Mouse (Mus musculus) liver, adult 2 months (tissue): ENCODE data around the gene Cycs. TPM values are rescaled to one million over a fixed set of nuclear protein-coding genes. Genes with fewer than 3 reads are reported as not detected.

ENCODE experiments used
- DNase-seq: peaks from one replicate; pipeline ENCODE4 v3.0.0-alpha.2; 2011; ENCODE audit warnings: low read depth, low spot score; ENCODE audit errors: extremely low read depth
- H3K27ac ChIP-seq: fragments of 200-500 bp; replicated peaks from 2 replicates; pipeline ENCODE4 v1.5.1; 2012; ENCODE audit warnings: low read depth, mild to moderate bottlenecking, control low read depth, inconsistent platforms, low read length; ENCODE audit not compliant: insufficient read depth
- H3K27me3 ChIP-seq: fragments of 200-500 bp; 2 replicates; pipeline ENCODE4 v1.6.1; 2012; ENCODE audit warnings: mild to moderate bottlenecking, moderate library complexity, low read length, inconsistent platforms; ENCODE audit not compliant: control insufficient read depth, insufficient read depth
- H3K36me3 ChIP-seq: fragments of 200-500 bp; 2 replicates; pipeline ENCODE4 v1.6.1; 2012; ENCODE audit warnings: low read length, inconsistent platforms; ENCODE audit not compliant: control insufficient read depth, insufficient read depth
- H3K4me1 ChIP-seq: fragments of 200-500 bp; 2 replicates; pipeline ENCODE4 v1.6.1; 2011; ENCODE audit warnings: low read length; ENCODE audit not compliant: control insufficient read depth, insufficient read depth
- H3K4me3 ChIP-seq: fragments of 200-500 bp; 2 replicates; pipeline ENCODE4 v1.5.1; 2011; ENCODE audit warnings: low read depth, mild to moderate bottlenecking, control low read depth, low read length, moderate library complexity; ENCODE audit not compliant: insufficient read depth
- H3K79me2 ChIP-seq: fragments of 200-500 bp; 2 replicates; pipeline ENCODE4 v1.6.1; 2012; ENCODE audit warnings: inconsistent platforms, mild to moderate bottlenecking, low read length, moderate library complexity; ENCODE audit not compliant: control insufficient read depth, insufficient read depth
- H3K9ac ChIP-seq: fragments of 200-500 bp; 2 replicates; pipeline ENCODE4 v1.6.1; 2012; ENCODE audit warnings: low read depth, mild to moderate bottlenecking, control low read depth, inconsistent platforms, low read length
- CTCF ChIP-seq: fragments of 200-500 bp; IDR thresholded peaks from 2 replicates; pipeline ENCODE4 v1.5.1; 2011; ENCODE audit warnings: low read depth, low read length, control low read depth
- POLR2A ChIP-seq: fragments of 200-500 bp; IDR thresholded peaks from 2 replicates; pipeline ENCODE4 v1.6.1; 2011; ENCODE audit warnings: low read length, control low read depth; ENCODE audit not compliant: insufficient read depth; ENCODE audit errors: extremely low read depth
- WGBS: fragments of 180-500 bp; shearing (Covaris S2); methylation state at CpG from one replicate; pipeline ENCODE4 v1.1.7; 2018; 5-methylcytosine and 5-hydroxymethylcytosine counted together
- polyA plus RNA-seq: library from polyadenylated mRNA; depleted of rRNA; stranded (reverse); fragments of >200 nt; gene quantifications from 2 replicates; pipeline ENCODE4 v1.2.3, GENCODE M21; 2012
- total RNA-seq: library from RNA; depleted of rRNA; stranded (reverse); fragments of >200 nt; gene quantifications from 2 replicates; pipeline ENCODE4 v1.2.3, GENCODE M21; 2014

Gene Cycs
- total and polyA plus RNA-seq, 2 experiments = 2.9 to 52.9 TPM

DNA sequence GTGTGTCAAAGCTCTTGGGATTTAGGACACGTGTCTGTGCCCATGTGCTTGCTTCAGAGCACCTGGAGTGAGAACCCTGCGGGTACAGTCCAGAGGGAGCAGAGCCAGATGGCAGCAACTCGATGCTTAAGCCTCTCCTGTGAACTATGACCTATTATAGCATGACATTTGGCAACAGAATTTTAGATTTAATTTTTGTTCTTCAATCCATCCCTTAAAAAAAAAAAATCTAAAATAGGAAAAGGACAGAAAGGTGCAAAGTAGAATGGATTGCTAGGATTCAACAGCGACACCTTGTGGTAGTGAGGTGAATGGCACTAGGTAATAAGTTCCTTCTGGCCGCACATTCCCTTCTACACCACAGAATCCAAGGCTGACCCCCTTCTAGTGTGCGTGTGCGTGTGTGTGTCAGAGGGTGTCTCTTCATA lies 39.7 kb downstream of the Cycs start:
- no peaks in the 10 kb centered on the region for H3K27me3 ChIP-seq
- H3K36me3 ChIP-seq = no peaks in the 10 kb centered on the region
- peak; percentile 68 for TF ChIP-seq CTCF
- TF ChIP-seq POLR2A = no peak
- no peak overlapping the region for H3K9ac ChIP-seq
- 15% methylated on average over 7 of the region's 7 CpGs for WGBS
- H3K27ac ChIP-seq = no peak overlapping the region
- no peaks in the 10 kb centered on the region for H3K4me1 ChIP-seq
- H3K4me3 ChIP-seq = no peak overlapping the region
- H3K79me2 ChIP-seq = no peaks in the 10 kb centered on the region
- DNase-seq = peak; percentile 83

GRCm38 (mm10) chr6:50525846-50526245 lies 40.5 kb downstream of the Cycs start:
- TF ChIP-seq CTCF (no peak), POLR2A (no peak)
- no peak overlapping the region for H3K4me3 ChIP-seq
- no peak overlapping the region for H3K27ac ChIP-seq
- H3K4me1 ChIP-seq = no peaks in the 10 kb centered on the region
- no peak overlapping the region for H3K9ac ChIP-seq
- DNase-seq = no peak
- no peaks in the 10 kb centered on the region for H3K27me3 ChIP-seq
- WGBS = 93% methylated on average over 8 of the region's 8 CpGs
- no peaks in the 10 kb centered on the region for H3K36me3 ChIP-seq
- H3K79me2 ChIP-seq = no peaks in the 10 kb centered on the region

- Histone ChIP-seq H3K4me1 (no peaks in the 10 kb centered on the region), H3K9ac (no peak overlapping the region), H3K4me3 (no peak overlapping the region), H3K79me2 (no peaks in the 10 kb centered on the region), H3K27me3 (no peaks in the 10 kb centered on the region), H3K27ac (no peak overlapping the region), H3K36me3 (no peaks in the 10 kb centered on the region)
- DNase-seq = no peak
- 90% methylated on average over 10 of the region's 10 CpGs for WGBS
- TF ChIP-seq CTCF = no peak
- no peak for TF ChIP-seq POLR2A
Observed at GRCm38 (mm10) chr6:50524261-50524896, 42.0 kb downstream of the Cycs start.

GRCm38 (mm10) chr6:50522772-50523171 lies 43.6 kb downstream of the Cycs start:
- Histone ChIP-seq H3K4me3 (no peak overlapping the region), H3K27ac (no peak overlapping the region), H3K79me2 (no peaks in the 10 kb centered on the region), H3K27me3 (no peaks in the 10 kb centered on the region), H3K9ac (no peak overlapping the region), H3K36me3 (no peaks in the 10 kb centered on the region), H3K4me1 (no peaks in the 10 kb centered on the region)
- TF ChIP-seq POLR2A (no peak), CTCF (no peak)
- no peak for DNase-seq
- 95% methylated on average over 7 of the region's 7 CpGs for WGBS

DNA sequence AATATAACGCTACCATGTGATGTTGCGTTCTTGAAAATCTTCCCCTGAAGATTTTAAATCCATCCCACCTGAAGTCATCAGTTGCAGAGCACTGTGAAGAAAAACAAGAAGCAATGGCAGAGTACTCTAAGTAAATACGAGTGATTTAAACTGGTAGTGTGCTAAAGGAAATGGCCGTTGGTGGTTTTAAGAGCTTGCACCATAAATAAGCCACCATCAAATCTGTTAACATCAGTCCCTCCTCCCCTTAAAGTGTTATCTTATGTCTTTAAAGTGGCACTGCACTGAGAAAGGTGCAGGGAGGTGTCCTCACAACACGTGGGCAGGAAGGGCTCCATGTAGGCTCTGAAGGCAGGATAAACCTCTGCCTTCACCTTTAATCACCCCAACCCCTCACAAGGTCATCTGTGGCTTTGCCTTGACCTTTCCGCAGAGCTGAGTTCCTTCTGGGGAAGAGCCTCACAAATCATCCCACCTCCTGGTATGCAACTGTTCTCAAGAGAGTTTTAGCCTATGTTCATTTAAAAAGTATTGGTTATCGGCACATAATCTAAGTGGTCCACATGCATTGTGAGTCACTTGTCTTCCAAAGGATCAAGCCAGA lies 44.7 kb downstream of the Cycs start:
- WGBS = 76% methylated on average over 7 of the region's 7 CpGs
- TF ChIP-seq POLR2A (no peak), CTCF (no peak)
- H3K9ac ChIP-seq = no peak overlapping the region
- no peaks in the 10 kb centered on the region for H3K27me3 ChIP-seq
- H3K79me2 ChIP-seq = no peaks in the 10 kb centered on the region
- no peak for DNase-seq
- H3K4me3 ChIP-seq = no peak overlapping the region
- H3K36me3 ChIP-seq = no peaks in the 10 kb centered on the region
- no peak overlapping the region for H3K27ac ChIP-seq
- H3K4me1 ChIP-seq = no peaks in the 10 kb centered on the region

DNA sequence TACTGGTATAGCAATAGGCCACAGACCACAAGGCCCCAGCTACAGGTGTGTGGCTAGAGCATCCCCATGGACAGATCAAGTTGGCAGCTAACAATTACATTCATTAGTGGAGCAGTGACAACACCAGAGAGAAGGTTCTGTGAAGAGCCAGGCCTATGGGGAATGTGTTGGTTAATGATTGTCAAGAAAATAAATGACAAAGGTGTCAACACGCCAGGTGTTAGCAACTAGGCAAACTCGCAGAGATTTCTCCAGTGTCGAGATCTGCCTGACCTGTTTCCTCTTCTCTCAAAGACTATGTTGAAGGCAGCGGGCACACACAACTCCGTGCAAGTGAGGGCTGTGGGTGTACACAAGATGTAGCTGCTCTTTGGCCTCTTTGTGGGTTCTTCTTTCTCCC lies 46.2 kb downstream of the Cycs start:
- Histone ChIP-seq H3K9ac (no peak overlapping the region), H3K79me2 (no peaks in the 10 kb centered on the region), H3K4me3 (no peak overlapping the region), H3K4me1 (no peaks in the 10 kb centered on the region), H3K27ac (no peak overlapping the region), H3K27me3 (no peaks in the 10 kb centered on the region), H3K36me3 (no peaks in the 10 kb centered on the region)
- peak; percentile 31 for DNase-seq
- WGBS = 37% methylated on average over 5 of the region's 5 CpGs
- TF ChIP-seq POLR2A (no peak), CTCF (no peak)
